14 mouse cellular contexts compared by ENCODE assay signal in genomic region chr7:64271926-64272325, GRCm38 (mm10). TPM values are rescaled to one million over a fixed set of nuclear protein-coding genes. Genes with fewer than 3 reads are reported as not detected.
DNase-seq lines count a peak whose midpoint lies in the region; ATAC-seq lines count a peak whose summit lies in the region.
"Had no signal": no experiment of that assay in that cellular context is flagged by ENCODE, and none has a peak within 500 bp of the region (broad histone marks: within the 10 kb centered on the region; RNA-seq: fewer than 3 reads in every experiment).

No protein-coding gene starts in this region.

- H3K4me1 ChIP-seq in forebrain, embryonic 16.5 days (replicated peaks; ENCODE audit: control insufficient read depth, insufficient read depth, low read length): 0 out of 2 replicates have a peak, but pooled peaks cover 2% of the 10 kb centered on the region
- H3K4me1 ChIP-seq in midbrain, embryonic 12.5 days: peaks cover 13% of the 10 kb centered on the region
- H3K4me1 ChIP-seq: embryonic facial prominence, embryonic 15.5 days; heart, embryonic 13.5 days had no signal

- no peaks in the 10 kb centered on the region for H3K36me3 ChIP-seq in forebrain, embryonic 16.5 days (ENCODE audit: control insufficient read depth, insufficient read depth)
- no peaks in the 10 kb centered on the region for H3K36me3 ChIP-seq in midbrain, embryonic 12.5 days
- H3K36me3 ChIP-seq: embryonic facial prominence, embryonic 15.5 days; heart, embryonic 13.5 days; limb, embryonic 13.5 days had no signal

- no peak overlapping the region for H3K9ac ChIP-seq in forebrain, embryonic 16.5 days (replicated peaks; ENCODE audit: low read depth, low read length)
- no peak overlapping the region; the same call in 1 of the 2 replicates for H3K9ac ChIP-seq in midbrain, embryonic 12.5 days (replicated peaks)
- H3K9ac ChIP-seq: embryonic facial prominence, embryonic 15.5 days; heart, embryonic 13.5 days; limb, embryonic 13.5 days had no signal

- peak; percentile 96 for ATAC-seq in forebrain, embryonic 16.5 days
- peak; percentile 95 for ATAC-seq in midbrain, embryonic 12.5 days (ENCODE audit: low FRiP score, low read depth)
- no peak for ATAC-seq in inflammation-experienced regulatory T-cells, adult 6 months

- H3K9me3 ChIP-seq in forebrain, embryonic 16.5 days (ENCODE audit: control insufficient read depth, low read length): no peaks in the 10 kb centered on the region
- H3K9me3 ChIP-seq in midbrain, embryonic 12.5 days: 0 out of 2 replicates have a peak, but pooled peaks cover 5% of the 10 kb centered on the region
- H3K9me3 ChIP-seq: embryonic facial prominence, embryonic 15.5 days; heart, embryonic 13.5 days; limb, embryonic 13.5 days had no signal

- no peak overlapping the region for H3K4me2 ChIP-seq in forebrain, embryonic 16.5 days (ENCODE audit: low read length)
- no peak overlapping the region for H3K4me2 ChIP-seq in midbrain, embryonic 12.5 days (replicated peaks)
- H3K4me2 ChIP-seq: embryonic facial prominence, embryonic 15.5 days; heart, embryonic 13.5 days; limb, embryonic 13.5 days had no signal

- no peak overlapping the region for H3K4me3 ChIP-seq in forebrain, embryonic 16.5 days (replicated peaks; ENCODE audit: low read length)
- no peak overlapping the region for H3K4me3 ChIP-seq in midbrain, embryonic 12.5 days
- H3K4me3 ChIP-seq: embryonic facial prominence, embryonic 15.5 days; heart, embryonic 13.5 days; left cerebral cortex, adult 2 months; limb, embryonic 13.5 days had no signal

- DNase-seq in right cerebral cortex, postnatal 10 days (ENCODE audit: low spot score in 2 of 2): peak; percentile 39 to 52
- no peak for DNase-seq in right cerebral cortex, postnatal 25 days
- DNase-seq in retina, postnatal 1 day: peak; percentile 55
- no peak for DNase-seq in cerebellum, adult 9-11 months
- no peak for DNase-seq in adrenal gland, adult 18-20 months (ENCODE audit: low spot score in 2 of 2)
- DNase-seq: cerebellum, postnatal 25 days; lung, adult 18-20 months had no signal

- 5% methylated on average over 4 of the region's 4 CpGs for WGBS in forebrain, embryonic 16.5 days
- under 1% methylated on average over 4 of the region's 4 CpGs for WGBS in midbrain, embryonic 12.5 days

- H3K27me3 ChIP-seq in forebrain, embryonic 16.5 days (replicated peaks; ENCODE audit: control insufficient read depth, insufficient read depth, low read length): peaks cover 4% of the 10 kb centered on the region; the same call in 1 of the 2 replicates
- H3K27me3 ChIP-seq in midbrain, embryonic 12.5 days: peaks cover 18% of the 10 kb centered on the region

- H3K27ac ChIP-seq in forebrain, embryonic 16.5 days (ENCODE audit: low read length): peak overlapping the region; percentile 9; the same call in 1 of the 2 replicates
- peak overlapping the region; percentile 75 for H3K27ac ChIP-seq in midbrain, embryonic 12.5 days (replicated peaks)
- H3K27ac ChIP-seq: embryonic facial prominence, embryonic 15.5 days; heart, embryonic 13.5 days; left cerebral cortex, adult 2 months; limb, embryonic 13.5 days had no signal

RNA-seq across cellular contexts. Expression of gene Mtmr10, which starts 15.5 kb away (rescaled TPM):
- polyA plus RNA-seq in forebrain, embryonic 16.5 days (2015; fragmentation: Nextera tagmentation; extraction: Ambion mirVana): 8.8 and 9.3 TPM in 2 replicates
- polyA plus RNA-seq in midbrain, embryonic 12.5 days (2016; fragmentation: Nextera tagmentation; extraction: Ambion mirVana): 16.4 and 19.6 TPM in 2 replicates
- total RNA-seq in adrenal gland, adult 18-20 months (2021): 10 to 100 TPM; 25.8 to 30.5 TPM
- 1 to 10 TPM; 4.5 to 5.8 (median 5.6) TPM for polyA plus RNA-seq in inflammation-experienced regulatory T-cells, adult 6 months (2017; shearing (Covaris generic))

Comparison
In these comparisons a context has a peak if more than half of its experiments do, and no peak if none do; other contexts are left out.
1. DNase-seq: peak in right cerebral cortex, postnatal 10 days (2 of 2) and retina, postnatal 1 day (single experiment); none in right cerebral cortex, postnatal 25 days (single experiment), cerebellum, adult 9-11 months (single experiment) and adrenal gland, adult 18-20 months (0 of 2).